Mouse (Mus musculus) ovary, postnatal 14 days (tissue): Measurements from ENCODE around the gene BC017158.

Experiments
- DNase-seq: peaks from one replicate; pipeline ENCODE4 v3.0.0; 2022; ENCODE audit warnings: low spot score

BC017158 gene

DNA sequence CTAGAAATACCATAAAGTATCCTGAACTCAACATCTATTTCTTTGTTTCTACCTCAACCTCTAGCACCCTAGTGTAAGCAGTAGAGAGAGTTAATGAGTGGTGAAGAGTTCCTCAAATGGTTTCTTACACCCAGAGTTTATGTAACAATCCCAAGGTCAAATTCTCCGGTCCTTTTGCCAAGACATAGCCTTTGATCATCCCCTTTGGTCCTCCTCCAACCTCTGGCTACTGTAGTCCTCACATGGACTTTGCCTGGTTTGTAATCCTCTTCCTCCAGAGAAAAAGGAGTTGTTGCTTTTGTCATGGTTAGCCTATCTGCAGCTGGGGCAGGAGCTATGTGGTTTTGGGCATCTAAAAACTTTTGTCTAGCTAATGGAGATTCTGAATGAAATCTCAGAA is 62.5 kb downstream of the BC017158 start:
- no peak for DNase-seq

DNA sequence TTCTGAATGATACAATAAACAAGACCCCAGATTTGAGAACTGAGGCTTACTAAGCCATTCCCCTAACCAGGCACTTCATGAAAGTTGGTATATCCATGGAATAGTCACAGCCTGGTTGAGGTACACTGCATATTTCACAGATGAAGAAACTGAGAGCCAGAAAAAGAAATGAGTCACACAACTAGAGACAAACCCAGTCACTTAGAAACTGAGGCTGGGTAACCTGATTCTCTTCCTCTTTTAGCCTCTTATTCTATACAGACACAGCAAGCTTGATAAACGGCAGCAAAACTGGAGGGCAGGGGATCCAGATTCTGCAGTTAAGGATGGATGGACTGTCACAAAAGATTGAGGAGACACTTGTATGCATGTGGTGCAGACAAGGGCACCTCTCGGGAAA is 63.2 kb downstream of the BC017158 start:
- DNase-seq, result no peak

DNA sequence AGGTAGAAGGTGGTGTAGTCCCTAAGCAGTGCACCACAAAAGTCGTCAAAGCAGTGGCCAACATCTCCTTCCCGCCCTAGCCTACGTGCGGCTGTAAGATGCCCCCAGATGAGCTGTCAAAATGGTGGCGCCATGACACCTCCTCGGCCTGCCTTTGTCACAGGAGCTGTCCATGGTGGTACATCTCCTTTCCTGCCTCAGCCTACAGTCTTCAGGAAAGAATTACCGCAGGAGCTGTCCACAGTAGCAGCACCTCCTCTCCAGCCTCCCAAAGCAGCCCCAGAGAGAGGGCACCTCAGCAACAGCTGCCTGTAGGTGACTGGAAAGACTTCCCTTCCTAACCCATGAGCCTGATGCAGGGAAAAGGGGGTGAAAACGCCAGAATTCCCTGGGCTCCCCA is 66.2 kb downstream of the BC017158 start:
- DNase-seq, result no peak
